Mouse (Mus musculus) brain, embryonic 14.5 days (tissue): ENCODE data around the gene Dysf. TPM values are rescaled to one million over a fixed set of nuclear protein-coding genes. Genes with fewer than 3 reads are reported as not detected.
A peak's percentile ranks its signal among the peaks of the same experiment; 100 is the strongest.

Source experiments
- DNase-seq: peaks from one replicate; pipeline ENCODE4 v3.0.0-alpha.2; 2011; ENCODE audit warnings: low read depth
- CTCF ChIP-seq: fragments of 200-500 bp; IDR thresholded peaks from 2 replicates; pipeline ENCODE4 v1.5.1; 2012; ENCODE audit warnings: inconsistent platforms, mild to moderate bottlenecking, moderate library complexity, borderline replicate concordance; ENCODE audit not compliant: insufficient read depth, insufficient read length; ENCODE audit errors: extremely low read depth
- POLR2A ChIP-seq: fragments of 200-500 bp; IDR thresholded peaks from 2 replicates; pipeline ENCODE4 v1.6.1; 2012; ENCODE audit warnings: mild to moderate bottlenecking, inconsistent platforms, borderline replicate concordance; ENCODE audit not compliant: poor library complexity, insufficient read depth, insufficient read length, severe bottlenecking; ENCODE audit errors: extremely low read depth
- polyA plus RNA-seq: library from polyadenylated mRNA; depleted of rRNA; stranded (reverse); fragments of >200 nt; gene quantifications from 2 replicates; pipeline ENCODE4 v1.2.3, GENCODE M21; 2012; rRNA removed

The Dysf gene
- 2.8 and 3.9 TPM in 2 replicates for polyA plus RNA-seq

- TF ChIP-seq POLR2A, result no peak
- peak; percentile 13; the same call in 1 of the 2 replicates for TF ChIP-seq CTCF
- peak; percentile 46 for DNase-seq
Observed at GRCm38 (mm10) chr6:84008363-84009171, at the start of gene Dysf. Gene Dysf (plus strand): TSS chr6:84008590.

- TF ChIP-seq CTCF (no peak), POLR2A (no peak)
- DNase-seq, result no peak
Observed at GRCm38 (mm10) chr6:83987642-83988041, 20.7 kb upstream of the Dysf start.

- DNase-seq, result no peak
- TF ChIP-seq CTCF, result no peak
- no peak for TF ChIP-seq POLR2A
Observed at GRCm38 (mm10) chr6:84002716-84003115, 5.7 kb upstream of the Dysf start.

- no peak for TF ChIP-seq CTCF
- TF ChIP-seq POLR2A, result no peak
- DNase-seq, result no peak
Observed at GRCm38 (mm10) chr6:84004295-84004694, 4.1 kb upstream of the Dysf start.

- TF ChIP-seq CTCF (no peak), POLR2A (no peak)
- DNase-seq, result no peak
Observed at GRCm38 (mm10) chr6:84009172-84009872, 932 bp downstream of the Dysf start.

GRCm38 (mm10) chr6:84009915-84010302 lies 1.5 kb downstream of the Dysf start:
- TF ChIP-seq CTCF, result no peak
- no peak for TF ChIP-seq POLR2A
- DNase-seq, result no peak

GRCm38 (mm10) chr6:84010303-84011225 lies 2.2 kb downstream of the Dysf start:
- peak; percentile 40 for DNase-seq
- TF ChIP-seq CTCF, result no peak
- no peak for TF ChIP-seq POLR2A

- peak; percentile 18 for DNase-seq
Observed at GRCm38 (mm10) chr6:84014961-84015683, 6.7 kb downstream of the Dysf start.

- DNase-seq, result no peak
- no peak for TF ChIP-seq CTCF
Observed at GRCm38 (mm10) chr6:84016851-84017250, 8.5 kb downstream of the Dysf start.

GRCm38 (mm10) chr6:84017392-84017791 lies 9.0 kb downstream of the Dysf start:
- no peak for DNase-seq
- no peak for TF ChIP-seq POLR2A

- TF ChIP-seq POLR2A (no peak), CTCF (no peak)
- DNase-seq, result peak; percentile 33
Observed at GRCm38 (mm10) chr6:84018906-84019550, 10.6 kb downstream of the Dysf start.

GRCm38 (mm10) chr6:84020002-84020401 lies 11.6 kb downstream of the Dysf start:
- no peak for TF ChIP-seq CTCF
- TF ChIP-seq POLR2A, result no peak
- no peak for DNase-seq
